Mouse (Mus musculus) retina, postnatal 7 days (tissue): ENCODE data around the gene Vmac.
A peak's percentile ranks its signal among the peaks of the same experiment; 100 is the strongest.

ENCODE experiments used
- DNase-seq: peaks from one replicate; pipeline ENCODE4 v3.0.0-alpha.2; 2012; ENCODE audit warnings: low read depth, low spot score

Vmac gene

DNA sequence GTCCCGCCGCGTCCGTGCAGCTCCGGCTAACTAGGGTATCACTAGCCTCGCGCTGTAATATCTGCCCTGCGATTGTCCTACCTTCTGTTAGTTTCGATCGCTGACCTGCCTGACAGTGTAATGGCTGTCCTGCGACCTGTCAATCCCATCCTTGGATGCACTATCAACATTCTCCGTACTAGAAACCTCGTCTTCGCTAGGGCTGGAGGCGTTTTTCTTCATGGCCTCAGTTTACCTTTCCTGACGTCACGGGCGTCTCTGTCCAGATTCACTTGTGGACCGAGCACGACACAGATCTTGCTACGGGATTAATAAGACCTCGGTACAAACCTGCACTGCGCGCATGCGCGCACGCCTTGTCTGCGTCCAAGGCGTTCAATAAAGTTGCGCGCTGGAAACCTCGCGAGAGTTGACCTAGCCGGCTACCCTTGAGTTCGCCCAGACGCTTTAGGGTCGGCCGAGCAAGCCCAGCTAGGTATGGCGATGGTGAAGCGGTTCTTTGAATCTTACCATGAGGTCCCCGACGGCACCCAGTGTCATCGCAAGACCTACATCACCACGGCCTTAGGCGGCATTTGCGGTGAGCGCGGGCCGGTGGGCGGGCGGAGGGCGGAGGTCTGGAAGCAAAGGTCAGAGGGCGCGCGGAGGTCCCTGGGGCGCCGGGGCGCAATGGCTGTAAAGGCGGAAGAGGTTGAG, at the start of gene Vmac, which contains the start of gene Ndufa11:
Gene Vmac (minus strand): TSS at position 660 of the 696 bp plus-strand sequence.
Gene Ndufa11 (plus strand): TSS at position 405 of the 696 bp plus-strand sequence.
- peak; percentile 97 for DNase-seq

DNA sequence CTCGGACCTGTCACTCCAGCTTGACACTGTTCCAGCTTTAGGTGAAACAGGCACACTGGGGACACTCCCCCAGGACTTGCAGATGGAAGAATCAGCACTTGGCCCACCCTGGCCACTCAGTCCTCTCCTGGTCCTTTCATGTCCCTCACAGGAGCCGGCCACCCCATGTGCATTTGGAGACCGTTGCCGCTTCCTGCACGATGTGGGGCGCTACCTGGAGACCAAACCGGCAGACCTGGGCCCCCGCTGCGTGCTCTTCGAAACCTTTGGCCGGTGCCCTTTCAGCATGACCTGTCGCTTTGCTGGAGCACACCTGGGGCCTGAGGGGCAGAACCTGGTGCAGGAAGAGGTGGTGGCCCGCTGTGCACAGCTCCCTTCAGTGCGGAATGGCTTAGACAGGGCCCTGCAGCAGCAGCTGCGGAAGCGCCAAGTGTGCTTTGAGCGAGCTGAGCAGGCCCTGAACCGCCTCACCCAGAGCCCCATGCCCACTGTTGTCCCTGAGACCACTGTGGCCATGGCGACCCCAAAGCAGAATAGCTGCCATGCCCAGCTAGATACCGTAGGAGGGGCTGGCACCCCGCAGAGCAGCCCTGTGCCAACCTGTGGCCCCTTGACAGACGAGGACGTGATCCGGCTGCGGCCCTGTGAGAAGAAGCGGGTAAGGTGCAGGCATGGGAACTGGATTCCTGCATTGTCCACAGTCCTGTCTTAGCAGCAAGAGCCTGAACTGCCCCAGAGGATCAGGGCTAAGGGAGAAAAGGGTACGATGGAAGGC, 49.0 kb upstream of the Vmac start:
- no peak for DNase-seq

DNA sequence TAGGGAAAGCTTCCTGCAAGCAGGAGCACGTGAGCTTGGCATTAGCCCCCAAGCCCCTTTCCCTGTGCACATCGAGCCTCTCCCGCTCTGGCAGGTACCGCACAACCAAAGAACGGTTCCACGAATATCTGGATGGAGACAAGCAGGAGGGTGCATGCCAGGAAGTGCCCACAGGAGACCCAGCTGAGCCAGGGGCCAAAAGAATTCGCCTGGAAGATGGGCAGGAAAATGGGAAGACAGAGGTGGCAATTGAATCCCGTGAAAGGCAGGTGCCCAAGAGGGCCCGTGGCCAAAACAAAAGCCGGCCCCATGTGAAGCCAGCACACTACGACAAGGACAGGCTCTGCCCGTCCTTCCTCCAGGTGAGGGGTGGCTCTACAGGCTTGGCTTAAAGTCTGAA, 47.6 kb upstream of the Vmac start:
- no peak for DNase-seq

DNA sequence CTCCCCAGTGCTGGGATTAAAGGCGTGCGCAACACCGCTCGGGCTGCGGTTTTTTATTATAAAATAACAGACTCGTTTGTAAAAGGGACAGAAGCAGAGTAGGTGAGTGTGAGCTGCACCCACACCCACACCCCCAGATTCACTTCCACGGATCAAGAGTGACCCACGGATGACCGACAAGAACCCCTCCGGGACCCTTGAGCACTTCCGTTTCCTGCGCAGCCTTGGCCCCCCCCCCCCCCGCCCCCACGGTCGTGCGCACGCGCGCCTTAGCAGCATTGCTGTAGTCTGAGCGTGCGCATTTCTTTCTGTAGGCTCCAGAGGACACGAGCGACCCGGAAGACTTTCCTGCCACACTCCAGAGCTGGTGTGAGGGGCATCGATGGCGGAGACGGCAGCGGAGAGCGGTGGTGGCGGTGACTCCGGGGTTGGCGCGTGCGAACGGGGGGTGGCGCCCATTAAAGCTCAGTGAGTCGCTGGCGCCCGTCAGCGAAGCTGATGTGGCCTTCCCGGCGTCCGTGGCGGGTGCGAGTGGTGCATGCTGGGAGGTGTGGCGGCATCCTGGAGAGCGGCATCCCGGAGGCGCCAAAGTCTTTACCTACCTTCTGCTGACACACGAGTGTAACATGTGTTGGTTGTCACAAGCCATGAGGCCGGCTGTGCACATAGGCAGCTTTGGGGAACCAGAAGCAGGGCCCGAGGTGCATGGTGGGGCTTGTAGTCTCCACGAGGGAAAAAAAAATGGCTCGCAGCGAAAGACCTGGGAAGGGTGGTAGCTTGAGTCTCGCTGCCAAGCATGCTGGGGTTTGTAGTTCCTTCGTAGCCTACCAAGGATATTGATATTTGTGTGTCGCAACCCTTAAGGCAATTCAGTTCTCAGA, 46.9 kb upstream of the Vmac start, which contains the start of gene Dus3l:
Gene Dus3l (plus strand): TSS at position 284 of the 881 bp plus-strand sequence.
- DNase-seq: peak; percentile 78

DNA sequence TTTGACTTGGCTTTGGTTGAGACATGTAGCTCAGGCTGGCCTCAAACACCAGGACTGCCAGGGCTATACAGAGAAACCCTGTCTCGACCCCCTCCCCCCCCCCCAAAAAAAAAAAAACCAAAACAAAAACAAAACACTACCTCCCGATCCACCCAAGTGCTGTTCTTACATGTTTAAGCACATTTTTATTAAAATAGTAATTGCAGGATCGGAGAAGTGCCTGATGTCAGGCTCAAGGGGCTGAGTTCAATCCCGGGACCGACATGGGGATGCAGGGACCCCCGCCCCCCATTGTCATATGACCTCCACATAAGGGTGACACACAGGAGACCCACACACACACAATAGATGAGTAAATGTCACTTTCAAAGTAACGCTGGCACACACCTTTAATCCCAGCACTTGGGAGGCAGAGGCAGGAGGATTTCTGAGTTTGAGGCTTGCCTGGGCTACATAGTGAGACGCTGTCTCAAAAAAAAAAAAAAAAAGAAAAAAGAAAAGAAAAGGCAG, 46.0 kb upstream of the Vmac start:
- DNase-seq: no peak

DNA sequence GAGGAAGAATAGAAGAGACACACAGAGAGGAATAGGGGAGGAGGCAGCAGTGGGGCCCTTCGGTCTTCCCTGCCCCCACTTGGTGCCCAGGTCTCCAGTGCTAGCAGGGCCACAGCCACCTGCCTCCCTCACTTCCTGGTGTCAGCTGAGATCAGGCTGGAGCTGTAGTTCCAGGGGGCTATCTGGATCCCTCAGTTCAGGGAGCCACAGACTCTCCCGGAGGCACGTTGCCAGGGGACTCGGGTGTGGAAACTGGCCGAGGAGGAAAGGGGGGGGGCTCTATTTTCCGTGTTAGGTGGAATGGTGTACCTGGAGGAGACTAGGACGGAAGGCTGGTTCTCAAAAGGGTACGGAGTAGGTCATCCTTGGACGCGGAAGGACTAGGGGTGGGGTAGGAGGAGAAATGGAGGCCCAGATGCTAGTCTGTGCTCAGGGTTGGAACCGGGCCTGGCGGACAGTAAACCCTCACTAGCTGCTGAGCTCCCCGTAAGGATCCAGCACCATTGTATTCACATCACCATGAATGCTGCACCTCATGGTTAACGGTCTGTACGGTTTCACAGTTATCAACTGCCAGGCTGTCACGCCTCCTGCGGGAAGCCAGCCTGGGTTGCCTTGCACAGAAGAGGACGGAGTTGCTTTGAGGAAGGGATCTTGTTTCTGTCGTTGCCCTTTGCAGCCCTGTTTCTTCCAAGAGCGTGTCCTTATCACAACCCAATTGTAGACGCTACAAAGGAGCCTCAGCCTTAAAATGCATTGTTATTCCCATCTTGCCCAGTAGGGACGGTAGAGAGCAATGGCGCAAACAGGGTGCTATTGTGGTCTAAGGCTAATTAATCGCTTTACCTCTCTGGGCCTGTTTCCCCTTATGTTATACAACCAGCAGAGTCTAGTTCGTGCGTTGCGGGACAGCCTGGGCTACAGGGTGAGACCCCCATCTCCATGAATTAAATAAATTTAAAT, 45.2 kb upstream of the Vmac start:
- no peak for DNase-seq

DNA sequence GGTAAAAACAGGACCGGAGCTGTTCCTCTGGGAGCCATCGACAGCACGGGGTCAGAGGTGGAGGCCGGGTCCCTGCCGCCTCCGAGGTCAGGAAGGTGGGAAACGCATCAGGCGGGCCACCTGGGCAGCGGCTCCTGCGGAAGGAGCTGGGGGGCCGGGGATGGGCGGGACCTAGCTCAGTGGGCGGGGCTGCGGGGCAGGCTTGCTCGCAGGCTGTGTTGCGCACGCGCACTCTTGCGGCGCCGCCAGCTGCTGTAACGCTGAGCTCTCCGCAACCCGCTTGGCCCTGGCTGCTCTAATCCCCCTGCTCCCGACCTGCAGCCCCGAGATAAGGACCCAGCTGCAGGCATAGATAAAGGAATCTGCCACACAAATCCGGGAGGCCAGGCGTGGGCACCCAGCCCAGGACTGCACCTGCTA, 44.2 kb upstream of the Vmac start:
- peak; percentile 90 for DNase-seq

DNA sequence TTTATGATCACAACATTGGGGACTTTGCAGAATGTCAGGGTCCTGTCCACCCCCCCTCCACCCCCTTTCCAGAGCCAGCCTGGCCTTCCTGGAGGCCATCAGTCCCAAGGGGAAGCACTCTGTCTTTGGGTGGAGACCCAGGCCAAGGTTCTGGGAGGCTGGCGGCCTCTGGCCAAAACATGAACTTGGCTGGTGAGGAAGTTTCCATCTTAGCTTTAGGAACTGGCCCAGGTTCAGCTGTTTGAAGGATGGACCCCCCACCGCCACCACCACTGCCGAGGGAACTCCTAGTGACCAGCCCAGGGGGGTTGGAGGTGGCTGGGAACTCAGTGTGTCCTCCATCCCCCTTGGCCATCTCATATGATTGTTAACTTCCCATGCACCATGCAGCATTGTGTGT, 43.3 kb upstream of the Vmac start:
- no peak for DNase-seq

DNA sequence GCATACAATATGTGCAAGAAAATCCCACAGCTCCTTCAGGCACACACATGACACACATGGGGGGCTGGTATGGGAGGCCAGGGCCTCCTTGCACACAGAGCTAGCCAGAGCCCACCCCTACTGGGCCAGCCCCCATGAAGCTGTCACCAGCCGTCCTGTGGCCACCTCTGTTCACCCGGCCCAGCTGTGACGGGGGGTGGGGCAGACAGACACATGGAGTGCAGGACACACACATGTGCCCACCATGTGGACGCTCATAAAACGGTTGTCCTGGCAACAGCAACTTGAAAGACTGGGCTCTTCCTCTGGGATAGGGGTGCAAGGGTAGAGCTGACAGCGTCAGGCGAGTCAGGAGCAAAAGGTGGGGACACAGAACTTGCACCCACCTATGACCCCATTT, 41.4 kb upstream of the Vmac start:
- DNase-seq: no peak

DNA sequence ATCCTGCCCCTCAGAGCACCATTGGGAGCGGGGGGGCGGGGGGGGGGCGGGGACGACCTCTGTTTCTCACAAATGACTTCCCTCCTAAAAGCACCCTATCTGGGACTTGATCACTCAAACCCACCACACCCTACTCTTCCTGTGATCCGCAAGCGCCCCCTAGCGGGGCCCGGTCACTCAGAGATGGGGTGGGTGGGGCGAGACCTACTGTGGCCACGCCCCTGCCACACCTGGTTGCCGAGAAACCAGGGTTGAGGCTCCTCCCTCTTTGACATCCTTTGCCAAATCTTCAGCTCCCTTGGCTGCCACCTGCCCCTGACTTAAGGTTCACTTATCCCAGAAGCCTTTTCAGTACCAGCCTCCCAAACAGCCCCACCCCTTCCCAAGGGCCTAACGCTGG, 40.3 kb upstream of the Vmac start:
- DNase-seq: peak; percentile 36

DNA sequence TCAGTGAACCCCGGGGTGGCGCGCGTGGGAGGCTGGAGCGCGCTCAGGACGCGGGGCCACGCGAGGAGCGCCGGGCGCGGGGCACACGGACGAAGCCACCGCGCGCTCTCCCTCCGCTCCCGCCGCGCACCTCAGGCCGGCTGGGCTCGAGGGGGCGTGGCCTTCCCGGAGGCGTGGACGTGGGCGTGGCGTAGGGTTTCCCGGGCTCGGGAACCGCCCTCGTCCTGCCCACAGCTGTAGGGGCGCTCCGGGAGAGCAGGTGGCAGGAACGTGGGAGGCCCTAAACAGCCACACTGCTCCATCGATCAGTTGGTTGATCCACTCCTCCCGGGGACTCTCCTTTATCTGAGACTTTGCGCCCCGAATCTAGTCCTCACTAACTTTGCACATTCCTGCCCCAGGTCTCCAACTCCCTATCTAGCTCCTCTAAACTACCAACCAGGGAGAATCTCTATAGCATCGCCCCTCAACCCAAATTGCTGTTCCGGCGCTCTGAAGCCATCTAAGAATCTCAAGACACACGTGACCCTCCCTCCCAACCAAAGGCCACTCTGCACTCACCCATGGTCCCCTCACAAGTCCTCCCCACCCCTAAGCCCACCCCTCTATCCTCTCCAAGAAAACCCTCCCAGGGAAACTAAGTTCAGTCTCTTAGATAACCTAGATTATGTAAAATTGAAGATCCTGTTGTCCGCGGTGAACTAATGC, 39.7 kb upstream of the Vmac start, which contains the start of gene Nrtn:
Gene Nrtn (minus strand): TSS at position 115 of the 708 bp plus-strand sequence.
- peak; percentile 82 for DNase-seq

DNA sequence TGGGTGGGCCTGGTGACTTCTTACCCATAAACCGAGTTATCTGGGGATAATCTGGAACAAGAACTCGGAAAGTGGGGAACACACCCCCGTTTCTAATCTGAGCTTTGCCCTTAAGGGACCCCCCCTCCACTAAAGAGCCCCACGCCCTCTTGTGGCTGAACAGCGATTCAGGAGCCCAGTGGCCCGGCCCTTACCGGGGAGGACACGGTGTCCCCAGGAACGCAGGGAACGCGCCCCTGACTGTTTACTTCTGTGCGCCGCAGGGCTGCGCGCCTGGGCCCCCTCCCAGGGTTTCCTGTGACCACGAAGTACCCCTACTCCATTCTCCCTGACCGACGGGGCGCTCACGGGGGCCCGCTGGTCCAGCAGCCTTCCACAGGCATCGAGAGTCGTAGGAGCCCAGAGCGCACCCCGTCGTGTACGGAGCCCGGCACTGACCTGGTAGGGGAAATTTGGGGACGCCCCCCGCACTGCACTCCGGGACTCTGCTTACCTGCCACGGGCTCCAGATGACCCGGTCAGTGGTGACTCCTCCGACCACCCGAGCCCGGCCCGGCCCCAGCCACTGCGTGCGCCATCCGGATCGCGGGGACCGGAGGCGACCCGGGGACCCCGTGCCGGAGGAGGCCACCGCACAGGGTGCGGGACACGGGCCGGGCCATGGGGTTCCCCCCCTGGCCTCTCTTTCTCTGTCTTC, 39.0 kb upstream of the Vmac start:
- DNase-seq: no peak

DNA sequence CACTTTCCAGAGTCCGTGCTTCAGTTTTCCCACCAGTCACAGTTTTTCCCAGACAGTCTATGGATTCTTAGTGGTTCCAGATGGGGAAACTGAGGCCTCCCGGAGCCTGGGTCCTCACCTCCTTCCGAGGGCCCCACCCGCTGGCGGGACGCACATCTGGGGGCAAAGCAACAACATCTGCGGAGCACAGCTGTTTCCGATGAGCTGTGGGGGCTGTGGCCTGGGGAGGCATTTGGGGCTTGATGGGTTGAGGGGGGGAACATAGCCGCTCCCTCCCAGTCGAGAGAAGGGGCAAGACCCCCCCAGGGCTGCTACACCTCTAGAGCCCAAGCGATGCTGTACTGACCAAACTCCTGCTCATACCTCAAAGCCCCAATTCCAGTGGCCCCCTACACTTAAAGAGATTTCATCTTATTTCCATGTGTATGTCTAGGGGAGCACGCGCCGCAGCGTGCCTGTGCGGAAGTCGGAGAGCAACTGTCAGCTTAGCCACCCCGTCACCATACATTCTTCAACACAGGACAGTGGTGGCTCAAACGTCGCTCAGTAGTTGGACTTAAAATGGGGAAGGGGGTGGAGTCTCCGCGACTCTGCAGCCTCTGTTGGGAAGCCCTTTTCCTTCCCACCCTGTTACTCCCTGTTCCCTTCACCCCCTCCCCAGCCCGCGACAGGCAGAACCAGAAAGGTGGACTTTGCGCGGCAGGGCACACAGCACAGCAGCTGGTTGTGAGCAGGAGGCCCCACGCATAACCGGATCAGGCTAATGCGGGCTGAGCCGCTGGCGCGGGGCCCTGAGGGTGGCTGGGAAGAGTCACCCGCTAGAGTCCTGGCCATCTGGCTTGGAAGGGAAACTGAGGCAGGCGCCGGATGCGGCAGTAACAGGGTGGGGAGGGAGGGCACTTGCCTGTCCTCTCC, 36.7 kb upstream of the Vmac start:
- DNase-seq: peak; percentile 45

DNA sequence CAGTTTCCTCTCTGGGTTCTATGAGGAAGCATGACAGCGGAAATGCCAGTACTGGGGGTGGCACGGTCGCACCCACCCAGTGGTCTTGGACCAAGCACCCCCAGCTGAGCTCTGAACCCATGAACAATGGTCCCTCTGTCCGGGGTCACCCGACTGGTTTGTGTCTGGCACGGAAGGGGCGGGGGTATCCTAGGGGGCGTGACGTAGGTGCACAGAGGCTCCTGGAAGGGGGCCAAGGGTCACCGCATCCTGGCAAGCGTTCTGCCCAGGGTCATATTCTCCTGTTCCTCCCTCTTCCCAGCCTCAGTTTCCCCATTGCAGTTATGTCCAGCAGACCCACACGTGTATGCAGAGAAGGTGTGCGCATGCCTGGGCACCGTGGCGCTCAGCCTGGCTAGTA, 35.6 kb upstream of the Vmac start:
- DNase-seq: no peak

DNA sequence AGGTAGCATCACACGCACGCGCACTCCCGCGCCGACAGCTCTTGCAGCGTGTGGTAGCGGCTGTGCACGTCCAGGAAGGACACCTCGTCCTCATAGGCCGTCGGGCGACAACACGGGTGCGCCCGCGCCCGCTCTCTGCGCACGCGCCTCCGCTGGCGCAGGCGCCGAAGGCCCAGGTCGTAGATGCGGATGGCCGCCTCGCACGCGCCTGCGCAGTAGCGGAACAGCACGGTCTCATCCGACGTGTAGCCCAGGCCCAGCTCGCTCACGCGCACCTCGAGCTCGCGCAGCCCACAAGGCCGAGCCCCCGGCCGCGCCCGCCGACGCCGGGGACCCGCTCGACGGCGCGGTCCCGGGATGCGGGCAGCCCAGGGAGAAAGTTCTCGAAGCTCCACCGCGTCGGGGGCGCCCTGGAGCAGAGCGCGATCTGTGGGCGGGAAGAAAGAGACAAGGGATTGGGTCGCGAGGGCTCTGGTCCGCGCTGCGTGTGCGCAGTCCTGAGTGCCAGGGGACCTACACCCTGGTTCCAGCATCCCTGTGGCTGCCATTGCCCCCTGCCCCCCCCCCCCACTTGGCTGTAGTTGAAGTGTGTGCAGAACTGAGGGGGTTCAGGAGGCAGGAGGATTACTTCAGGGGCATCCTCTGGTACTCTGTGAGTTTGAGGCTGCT, 33.7 kb upstream of the Vmac start:
- no peak for DNase-seq

DNA sequence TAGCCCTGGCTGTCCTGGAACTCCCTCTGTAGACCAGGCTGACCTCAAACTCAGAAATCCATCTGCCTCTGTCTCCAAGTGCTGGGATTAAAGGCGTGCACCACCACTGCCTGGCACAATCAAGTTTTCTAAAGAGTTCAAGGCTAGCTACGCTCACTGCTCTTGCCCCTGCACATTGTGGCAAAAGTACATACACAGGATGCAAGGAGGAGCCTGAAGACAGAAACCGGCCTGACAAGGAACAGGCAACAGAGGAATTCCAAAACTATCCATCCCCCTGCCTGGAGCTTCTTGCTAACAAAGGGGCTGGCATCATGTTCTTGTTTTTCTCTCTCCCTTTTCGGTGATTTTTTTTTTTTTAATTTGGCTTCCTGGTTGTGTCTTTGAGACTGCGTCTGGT, 26.4 kb upstream of the Vmac start:
- DNase-seq: no peak

DNA sequence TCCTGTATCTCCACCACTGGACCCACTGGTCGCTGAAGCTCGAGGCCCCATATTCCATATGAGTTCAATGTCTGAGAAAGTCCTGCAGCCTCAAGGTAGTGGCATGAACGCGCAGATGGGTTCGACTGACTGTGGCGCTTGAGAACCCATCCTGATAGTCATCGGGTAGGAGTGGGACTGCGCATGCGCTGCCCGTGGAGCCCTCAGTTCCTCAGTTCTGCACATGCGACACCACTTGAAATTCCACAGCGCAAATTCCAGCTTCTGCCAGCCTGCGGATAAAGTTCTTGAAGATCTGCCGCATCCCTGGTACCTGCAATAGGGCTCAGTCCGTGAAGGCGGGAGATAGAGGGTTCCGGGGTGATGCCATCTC, 23.0 kb upstream of the Vmac start:
- no peak for DNase-seq
